Mouse (Mus musculus) liver, postnatal 0 days (tissue): ENCODE measurements around the gene Olfr78.

ENCODE experiments used
- CTCF ChIP-seq: sonication (generic); IDR thresholded peaks from 2 replicates; pipeline ENCODE4 v1.5.1; 2016; ENCODE audit warnings: antibody characterized with exemption, low read depth
- EP300 ChIP-seq: IDR thresholded peaks from 2 replicates; pipeline ENCODE4 v1.6.1; 2016; ENCODE audit warnings: antibody characterized with exemption, low read depth, mild to moderate bottlenecking

GRCm38 (mm10) chr7:102759266-102759665 is at the start of gene Olfr78, which contains the start of gene Olfr560:
- TF ChIP-seq CTCF: no peak
- no peak for TF ChIP-seq EP300
